Mouse (Mus musculus): ENCODE data around the gene Zscan22. TPM values are rescaled to one million over a fixed set of nuclear protein-coding genes. Genes with fewer than 3 reads are reported as not detected.
A peak's percentile ranks its signal among the peaks of the same experiment; 100 is the strongest.

The Zscan22 gene
- total and polyA plus RNA-seq, 2 experiments from 2014 or later: 2.6 to 8.3 TPM

GRCm38 (mm10) chr7:12949872-12950229, 52.2 kb downstream of the Zscan22 start:
- H3K4me2 ChIP-seq (ENCODE audit: low read depth, low read length, poor library complexity, severe bottlenecking): peak overlapping the region; percentile 83
- H3K4me1 ChIP-seq (ENCODE audit: insufficient read depth, low read length): peaks cover 3% of the 10 kb centered on the region; the same call in 1 of the 2 replicates
- no peak for DNase-seq (ENCODE audit: low spot score)
- 10% methylated on average over 16 of the region's 16 CpGs for WGBS
- no peaks in the 10 kb centered on the region for H3K27me3 ChIP-seq (ENCODE audit: insufficient read depth, low read length)
- H3K9me3 ChIP-seq (ENCODE audit: low read length): no peaks in the 10 kb centered on the region
- peak overlapping the region; percentile 87 for H3K27ac ChIP-seq (ENCODE audit: low read depth, low read length)
- no peaks in the 10 kb centered on the region for H3K36me3 ChIP-seq (ENCODE audit: insufficient read depth, low read length)
- H3K9ac ChIP-seq (replicated peaks; ENCODE audit: low read length, poor library complexity, severe bottlenecking): peak overlapping the region; percentile 65
- ATAC-seq (ENCODE audit: low FRiP score): peak; percentile 44
- no peak for TF ChIP-seq CTCF (IDR thresholded peaks at IDR 0.05)
- peak overlapping the region; percentile 44 for H3K4me3 ChIP-seq (ENCODE audit: low read depth, low read length)

GRCm38 (mm10) chr7:12954896-12955295, 57.3 kb downstream of the Zscan22 start:
- peak; percentile 54 for DNase-seq (ENCODE audit: low spot score)
- Histone ChIP-seq H3K9me3 (ENCODE audit: low read length) (no peaks in the 10 kb centered on the region), H3K27ac (ENCODE audit: low read depth, low read length) (no peak overlapping the region), H3K4me2 (ENCODE audit: low read depth, low read length, poor library complexity, severe bottlenecking) (no peak overlapping the region), H3K27me3 (ENCODE audit: insufficient read depth, low read length) (no peaks in the 10 kb centered on the region), H3K9ac (replicated peaks; ENCODE audit: low read length, poor library complexity, severe bottlenecking) (no peak overlapping the region), H3K4me3 (ENCODE audit: low read depth, low read length) (no peak overlapping the region), H3K36me3 (ENCODE audit: insufficient read depth, low read length) (no peaks in the 10 kb centered on the region), H3K4me1 (ENCODE audit: insufficient read depth, low read length) (peaks cover 3% of the 10 kb centered on the region; the same call in 1 of the 2 replicates)
- WGBS: 42% methylated on average over 3 of the region's 3 CpGs
- no peak for ATAC-seq (ENCODE audit: low FRiP score)
- peak; percentile 54 for TF ChIP-seq CTCF (IDR thresholded peaks at IDR 0.05)

- Histone ChIP-seq H3K27ac (ENCODE audit: low read depth, low read length) (no peak overlapping the region), H3K4me2 (ENCODE audit: low read depth, low read length, poor library complexity, severe bottlenecking) (no peak overlapping the region), H3K4me1 (ENCODE audit: insufficient read depth, low read length) (no peaks in the 10 kb centered on the region), H3K4me3 (ENCODE audit: low read depth, low read length) (no peak overlapping the region), H3K27me3 (ENCODE audit: insufficient read depth, low read length) (no peaks in the 10 kb centered on the region), H3K9me3 (ENCODE audit: low read length) (no peaks in the 10 kb centered on the region), H3K9ac (replicated peaks; ENCODE audit: low read length, poor library complexity, severe bottlenecking) (no peak overlapping the region), H3K36me3 (ENCODE audit: insufficient read depth, low read length) (no peaks in the 10 kb centered on the region)
- DNase-seq (ENCODE audit: low spot score) (no peak), ATAC-seq (ENCODE audit: low FRiP score) (no peak)
- no peak for TF ChIP-seq CTCF (IDR thresholded peaks at IDR 0.05)
- WGBS: 71% methylated on average over 5 of the region's 5 CpGs
Measured at GRCm38 (mm10) chr7:12957511-12957910, 59.9 kb downstream of the Zscan22 start.

Other genes starting within 250 kb of the Zscan22 start
- not detected in 2 replicates for gene Vmn2r55, start 212.8 kb upstream of the Zscan22 start, total RNA-seq (2014; rRNA removed)
- 0.09 TPM in 1 of 2 replicates, not detected in the other for gene Vmn2r55, start 212.8 kb upstream of the Zscan22 start, polyA plus RNA-seq (2015; fragmentation: Nextera tagmentation; extraction: Ambion mirVana)
- gene Vmn2r56, start 162.8 kb upstream of the Zscan22 start, total RNA-seq (2014; rRNA removed): not detected in 2 replicates
- 0.02 and 0.05 TPM in 2 replicates for gene Vmn2r56, start 162.8 kb upstream of the Zscan22 start, polyA plus RNA-seq (2015; fragmentation: Nextera tagmentation; extraction: Ambion mirVana)
- gene Zscan18, start 94.2 kb upstream of the Zscan22 start, total RNA-seq (2014; rRNA removed): 19.2 and 34.3 TPM in 2 replicates
- gene Zscan18, start 94.2 kb upstream of the Zscan22 start, polyA plus RNA-seq (2015; fragmentation: Nextera tagmentation; extraction: Ambion mirVana): 25.5 and 27.0 TPM in 2 replicates
- 16.6 and 18.6 TPM in 2 replicates for gene Zfp329, start 79.0 kb upstream of the Zscan22 start, total RNA-seq (2014; rRNA removed)
- 16.1 and 22.3 TPM in 2 replicates for gene Zfp329, start 79.0 kb upstream of the Zscan22 start, polyA plus RNA-seq (2015; fragmentation: Nextera tagmentation; extraction: Ambion mirVana)
- 11.8 and 18.4 TPM in 2 replicates for gene Zfp110, start 63.1 kb upstream of the Zscan22 start, total RNA-seq (2014; rRNA removed)
- gene Zfp110, start 63.1 kb upstream of the Zscan22 start, polyA plus RNA-seq (2015; fragmentation: Nextera tagmentation; extraction: Ambion mirVana): 18.1 and 19.4 TPM in 2 replicates
- gene Zfp128, start 16.6 kb upstream of the Zscan22 start, total RNA-seq (2014; rRNA removed): 16.6 and 17.9 TPM in 2 replicates
- 2.0 and 3.0 TPM in 2 replicates for gene Zfp128, start 16.6 kb upstream of the Zscan22 start, polyA plus RNA-seq (2015; fragmentation: Nextera tagmentation; extraction: Ambion mirVana)
- 1,185 and 1,542 TPM in 2 replicates for gene Rps5, start 24.5 kb downstream of the Zscan22 start, total RNA-seq (2014; rRNA removed)
- 583 and 614 TPM in 2 replicates for gene Rps5, start 24.5 kb downstream of the Zscan22 start, polyA plus RNA-seq (2015; fragmentation: Nextera tagmentation; extraction: Ambion mirVana)
- gene Rnf225, start 29.6 kb downstream of the Zscan22 start, total RNA-seq (2014; rRNA removed): 1.9 and 2.7 TPM in 2 replicates
- 1.1 and 1.2 TPM in 2 replicates for gene Rnf225, start 29.6 kb downstream of the Zscan22 start, polyA plus RNA-seq (2015; fragmentation: Nextera tagmentation; extraction: Ambion mirVana)
- gene Zfp324, start 68.0 kb downstream of the Zscan22 start, total RNA-seq (2014; rRNA removed): 31.7 and 35.4 TPM in 2 replicates
- 7.7 and 9.0 TPM in 2 replicates for gene Zfp324, start 68.0 kb downstream of the Zscan22 start, polyA plus RNA-seq (2015; fragmentation: Nextera tagmentation; extraction: Ambion mirVana)
- gene Zfp446, start 80.0 kb downstream of the Zscan22 start, total RNA-seq (2014; rRNA removed): 11.9 and 13.0 TPM in 2 replicates
- 8.2 and 8.9 TPM in 2 replicates for gene Zfp446, start 80.0 kb downstream of the Zscan22 start, polyA plus RNA-seq (2015; fragmentation: Nextera tagmentation; extraction: Ambion mirVana)
- not detected in 2 replicates for gene Slc27a5, start 100.4 kb downstream of the Zscan22 start, total RNA-seq (2014; rRNA removed)
- gene Slc27a5, start 100.4 kb downstream of the Zscan22 start, polyA plus RNA-seq (2015; fragmentation: Nextera tagmentation; extraction: Ambion mirVana): 0.18 and 0.21 TPM in 2 replicates
- gene Trim28, start 101.3 kb downstream of the Zscan22 start, total RNA-seq (2014; rRNA removed): 467 and 650 TPM in 2 replicates
- 187 and 190 TPM in 2 replicates for gene Trim28, start 101.3 kb downstream of the Zscan22 start, polyA plus RNA-seq (2015; fragmentation: Nextera tagmentation; extraction: Ambion mirVana)
- 37.5 and 70.8 TPM in 2 replicates for gene Zbtb45, start 112.2 kb downstream of the Zscan22 start, total RNA-seq (2014; rRNA removed)
- gene Zbtb45, start 112.2 kb downstream of the Zscan22 start, polyA plus RNA-seq (2015; fragmentation: Nextera tagmentation; extraction: Ambion mirVana): 29.0 and 31.8 TPM in 2 replicates
- 67.6 and 114 TPM in 2 replicates for gene Chmp2a, start 137.0 kb downstream of the Zscan22 start, total RNA-seq (2014; rRNA removed)
- 198 and 205 TPM in 2 replicates for gene Chmp2a, start 137.0 kb downstream of the Zscan22 start, polyA plus RNA-seq (2015; fragmentation: Nextera tagmentation; extraction: Ambion mirVana)
- 359 and 383 TPM in 2 replicates for gene Ube2m, start 140.5 kb downstream of the Zscan22 start, total RNA-seq (2014; rRNA removed)
- 146 and 147 TPM in 2 replicates for gene Ube2m, start 140.5 kb downstream of the Zscan22 start, polyA plus RNA-seq (2015; fragmentation: Nextera tagmentation; extraction: Ambion mirVana)
- gene Mzf1, start 156.9 kb downstream of the Zscan22 start, total RNA-seq (2014; rRNA removed): 13.2 and 14.4 TPM in 2 replicates
- 12.2 TPM in 2 replicates for gene Mzf1, start 156.9 kb downstream of the Zscan22 start, polyA plus RNA-seq (2015; fragmentation: Nextera tagmentation; extraction: Ambion mirVana)
- 0.33 and 0.85 TPM in 2 replicates for gene Vmn1r85, start 197.4 kb downstream of the Zscan22 start, total RNA-seq (2014; rRNA removed)
- 0.25 and 0.27 TPM in 2 replicates for gene Vmn1r85, start 197.4 kb downstream of the Zscan22 start, polyA plus RNA-seq (2015; fragmentation: Nextera tagmentation; extraction: Ambion mirVana)
- not detected in 2 replicates for gene Vmn1r86, start 222.1 kb downstream of the Zscan22 start, total RNA-seq (2014; rRNA removed)
- not detected in 2 replicates for gene Vmn1r86, start 222.1 kb downstream of the Zscan22 start, polyA plus RNA-seq (2015; fragmentation: Nextera tagmentation; extraction: Ambion mirVana)
- not detected in 2 replicates for gene Vmn1r87, start 242.3 kb downstream of the Zscan22 start, total RNA-seq (2014; rRNA removed)
- gene Vmn1r87, start 242.3 kb downstream of the Zscan22 start, polyA plus RNA-seq (2015; fragmentation: Nextera tagmentation; extraction: Ambion mirVana): not detected in 2 replicates